Mouse (Mus musculus) urinary bladder, postnatal 36 days (tissue): ENCODE data around the gene Nfia.

Experiments
- DNase-seq, 2 experiments: peaks; one replicate each; pipeline ENCODE4 v3.0.0; 2022; ENCODE audit warnings: low spot score in 2 of 2, mixed read lengths in 1 of 2

The Nfia gene

DNA sequence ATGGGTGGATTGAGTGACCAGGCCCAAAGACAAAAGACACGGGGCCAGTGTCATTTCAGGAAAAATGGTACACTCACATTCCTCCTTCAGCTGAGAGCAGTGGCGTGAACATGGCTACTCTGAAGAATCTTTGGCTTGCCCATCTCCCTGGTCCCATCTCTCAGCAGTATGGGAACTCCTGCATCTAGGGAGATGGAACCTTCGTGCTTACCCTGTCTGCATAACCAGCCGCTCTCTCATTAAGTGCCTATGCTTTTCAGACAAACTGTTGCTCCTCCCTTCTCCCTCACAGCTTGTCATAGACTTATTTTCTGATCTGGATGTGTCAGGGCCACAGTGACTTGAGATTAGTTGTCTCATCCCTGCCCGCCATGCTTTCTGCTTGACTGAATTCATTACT lies 174.9 kb downstream of the Nfia start:
- DNase-seq, result no peak

- DNase-seq, result no peak
These were observed 175.7 kb downstream of the Nfia start for GRCm38 (mm10) chr4:97948250-97948649.

- DNase-seq, result no peak
These were observed 178.0 kb downstream of the Nfia start for GRCm38 (mm10) chr4:97950341-97951071.

DNA sequence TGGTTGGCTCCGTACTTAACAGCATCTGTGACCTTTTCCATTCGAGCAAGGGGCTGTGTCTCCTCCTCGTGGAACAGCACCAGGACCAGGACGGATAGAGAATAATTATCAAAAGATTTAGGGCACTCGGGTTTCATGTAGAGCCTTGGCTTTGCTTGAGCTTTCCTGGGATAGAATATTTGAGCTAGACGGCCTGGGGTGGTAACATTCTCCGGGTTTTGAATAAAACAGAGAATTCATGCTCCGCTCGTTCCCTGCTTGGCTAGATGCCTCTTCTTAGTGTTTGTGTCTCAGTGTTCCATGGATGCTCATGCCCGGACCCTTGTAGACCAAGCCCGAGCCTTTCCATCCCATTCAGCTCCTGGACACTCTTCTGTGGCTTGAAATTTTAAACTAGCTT lies 181.4 kb downstream of the Nfia start:
- no peak for DNase-seq

- DNase-seq, result no peak
These were observed 185.6 kb downstream of the Nfia start for GRCm38 (mm10) chr4:97958121-97958520.

DNA sequence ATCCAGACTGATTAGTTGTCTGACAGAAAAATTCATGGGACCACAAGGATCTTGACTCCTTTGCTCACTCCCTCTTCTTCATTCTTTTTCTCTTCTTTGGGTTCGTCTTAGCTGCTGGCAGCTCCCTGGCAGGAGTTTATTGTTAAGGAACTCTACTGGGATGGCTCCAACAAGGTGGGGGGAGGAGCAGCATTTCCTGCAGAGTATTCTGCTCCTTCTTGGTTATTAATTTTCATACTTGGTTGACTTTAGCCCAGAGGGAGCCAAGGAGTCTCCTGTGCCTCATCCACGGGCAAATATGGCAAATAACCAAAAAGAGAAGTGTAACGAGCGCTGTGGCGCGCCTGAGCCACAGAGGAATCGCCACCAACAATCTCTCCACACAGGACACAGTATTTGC lies 190.3 kb downstream of the Nfia start:
- DNase-seq, result no peak

DNA sequence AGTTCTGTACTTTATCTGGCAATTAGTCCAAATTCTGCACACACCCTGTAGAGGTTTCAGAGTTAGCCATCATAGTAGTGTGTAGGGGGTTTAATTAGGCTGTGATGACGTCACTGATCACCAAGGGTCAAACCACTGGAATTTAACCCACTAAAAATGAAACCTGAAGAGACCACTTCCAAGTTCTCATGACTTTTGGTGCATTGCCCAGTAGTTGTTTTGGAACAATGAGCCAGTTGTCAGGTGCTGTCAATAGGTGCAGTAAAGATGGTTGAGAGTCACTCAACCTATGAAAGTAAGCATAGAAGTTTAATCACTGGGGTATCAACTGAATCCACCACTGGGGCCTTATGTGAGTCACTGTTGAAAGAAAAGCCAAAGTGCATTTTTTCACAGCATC lies 191.4 kb downstream of the Nfia start:
- no peak for DNase-seq

- DNase-seq, result no peak
These were observed 196.3 kb downstream of the Nfia start for GRCm38 (mm10) chr4:97968786-97969348.

GRCm38 (mm10) chr4:97973064-97973463 lies 200.5 kb downstream of the Nfia start:
- no peak for DNase-seq

DNA sequence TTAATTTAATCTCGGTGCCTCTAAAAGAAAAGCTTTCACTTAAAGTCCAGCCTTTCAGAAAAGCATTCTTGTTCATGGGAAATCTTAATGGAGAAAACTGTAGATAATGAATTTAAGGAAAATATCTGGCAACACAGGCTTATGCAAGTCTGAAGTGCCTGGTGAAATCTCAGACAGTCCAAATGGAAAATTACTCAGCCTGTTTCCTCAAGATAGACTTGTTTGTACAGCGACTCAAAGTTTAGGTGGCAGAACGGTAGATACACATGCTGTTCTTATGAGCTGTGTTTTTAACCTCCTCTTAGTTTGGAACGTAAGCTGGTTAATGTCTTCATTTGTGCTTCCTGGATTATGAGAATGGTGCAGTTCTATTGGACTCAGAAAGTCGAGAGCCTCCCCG lies 201.5 kb downstream of the Nfia start:
- no peak for DNase-seq

- no peak for DNase-seq
These were observed 204.4 kb downstream of the Nfia start for GRCm38 (mm10) chr4:97976891-97977290.

- DNase-seq, result no peak
These were observed 211.8 kb downstream of the Nfia start for GRCm38 (mm10) chr4:97984361-97984760.

DNA sequence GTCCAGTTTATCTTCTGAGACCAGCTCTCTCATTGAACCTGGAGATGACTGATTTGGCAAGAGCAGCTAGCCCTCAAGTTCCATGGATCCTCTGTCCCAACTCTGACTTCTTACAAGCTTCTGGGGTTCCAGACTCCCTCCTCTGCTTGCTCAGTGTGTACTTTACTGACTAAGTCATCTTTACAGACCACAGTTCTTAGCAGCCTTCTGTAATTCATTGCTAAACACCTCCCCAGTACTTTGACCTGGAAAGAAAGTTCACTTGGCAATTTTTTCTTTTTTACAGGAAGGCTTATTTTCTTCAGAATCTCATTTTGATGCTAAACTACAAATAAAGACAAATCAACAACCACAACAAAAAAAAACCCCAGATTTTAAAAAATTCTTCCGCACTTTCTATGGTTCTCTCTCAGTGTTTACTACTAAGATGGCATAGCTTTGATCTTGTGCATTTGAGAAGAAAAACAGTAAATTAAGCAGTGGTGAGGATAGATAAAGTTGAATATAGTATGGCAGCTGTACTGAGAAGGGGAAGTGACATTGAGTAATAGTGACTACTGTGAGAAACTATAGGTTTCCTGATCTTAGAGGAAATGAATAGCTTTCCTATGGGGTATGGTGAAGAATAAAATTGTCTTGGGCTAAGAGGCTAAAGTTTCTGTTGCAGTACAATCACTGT lies 213.7 kb downstream of the Nfia start:
- no peak for DNase-seq

DNA sequence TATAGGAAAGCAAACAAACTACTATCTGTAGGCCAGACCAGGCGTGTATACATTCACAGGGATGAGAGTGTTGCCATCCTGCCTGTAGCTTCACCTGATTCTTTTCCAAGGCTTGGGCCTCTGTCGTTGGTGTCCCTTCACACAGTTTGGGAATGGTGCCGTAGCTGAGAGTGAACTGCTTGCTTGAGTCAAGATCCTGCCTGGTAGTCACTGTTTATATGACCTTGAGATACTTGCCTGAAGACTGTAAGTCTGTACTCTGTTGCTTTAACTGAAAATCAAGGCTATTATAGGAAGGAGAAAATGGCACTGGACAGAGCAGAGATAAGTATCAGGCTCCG lies 214.2 kb downstream of the Nfia start:
- DNase-seq, result no peak

- no peak for DNase-seq
These were observed 216.2 kb downstream of the Nfia start for GRCm38 (mm10) chr4:97988703-97989102.

- DNase-seq, result no peak
These were observed 217.9 kb downstream of the Nfia start for GRCm38 (mm10) chr4:97990431-97990830.

DNA sequence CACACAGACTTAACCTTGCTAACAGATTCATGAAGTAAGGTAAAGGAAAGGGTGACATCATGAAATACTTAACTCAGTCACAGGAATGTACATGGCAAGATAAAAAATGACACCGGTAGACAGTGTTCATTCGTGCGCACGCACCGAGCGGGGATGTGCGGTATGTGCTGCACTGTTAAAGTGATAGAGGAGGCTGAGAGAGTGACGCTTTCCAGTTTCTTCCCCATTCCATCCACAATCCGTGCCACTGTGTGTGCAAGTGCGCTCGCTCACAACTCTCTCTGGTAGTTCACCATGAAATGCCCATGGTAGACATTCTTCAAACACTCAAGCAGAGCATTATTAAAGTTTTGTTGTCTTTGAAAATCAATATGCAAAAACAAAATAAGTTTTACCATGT lies 218.9 kb downstream of the Nfia start:
- DNase-seq, result no peak

DNA sequence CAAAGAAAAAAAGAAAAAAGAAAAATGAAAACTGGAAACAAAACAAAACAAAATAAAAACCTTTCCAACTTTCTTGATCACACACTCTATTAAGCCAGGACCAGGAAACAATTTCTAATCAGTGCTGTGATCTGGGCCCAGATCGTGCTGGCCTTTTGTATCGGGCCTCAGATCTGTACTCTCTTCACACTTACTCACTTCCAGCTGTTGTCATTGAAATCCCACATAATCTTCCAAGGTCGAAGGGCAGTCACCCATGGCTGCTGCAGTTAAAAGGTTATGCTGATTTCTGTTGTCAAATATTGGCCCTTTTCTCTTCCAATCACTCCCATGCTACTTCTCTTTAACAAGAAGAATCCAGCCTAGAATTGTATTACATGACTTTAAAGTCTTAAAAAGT lies 219.3 kb downstream of the Nfia start:
- no peak for DNase-seq

- no peak for DNase-seq
These were observed 223.6 kb downstream of the Nfia start for GRCm38 (mm10) chr4:97995911-97996712.

- DNase-seq, result no peak
These were observed 224.8 kb downstream of the Nfia start for GRCm38 (mm10) chr4:97997151-97997817.

DNA sequence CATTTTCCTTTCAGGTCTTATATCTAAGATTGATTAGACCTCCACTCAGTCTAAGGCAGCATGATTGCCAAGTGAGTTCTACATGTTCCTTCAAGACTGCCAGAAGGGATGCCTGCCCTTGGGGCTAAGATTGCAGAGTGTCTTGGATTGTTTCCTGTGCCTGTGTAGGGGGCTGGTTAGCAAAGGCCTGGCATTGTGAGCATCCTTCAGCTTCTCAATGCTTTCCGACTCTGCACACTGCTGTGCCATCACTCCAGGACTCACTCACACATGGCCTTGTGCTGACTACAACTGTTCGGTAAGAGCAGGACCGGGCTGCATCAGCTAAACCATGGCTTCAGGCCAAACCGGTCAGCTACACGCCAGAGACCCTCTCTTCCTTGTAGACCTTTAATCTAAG lies 229.7 kb downstream of the Nfia start:
- DNase-seq, result no peak
